Mouse (Mus musculus) embryonic stem cell, embryonic (primary cell): ENCODE measurements around the gene AC124502.3.

ENCODE experiments used
- CTCF ChIA-PET, 4 experiments: fragments of 300-600 bp in 2 of 4; fragments of 350-600 bp in 2 of 4; sonication (Branson Sonifier 250); formaldehyde crosslinking; loops; one replicate each; lab custom pipeline; 2022; ENCODE audit warnings: inconsistent platforms in 2 of 4; lab: Charles Lee
- POLR2A ChIA-PET, 4 experiments: fragments of 300-600 bp in 2 of 4; fragments of 350-600 bp in 2 of 4; sonication (Branson Sonifier 250); formaldehyde crosslinking; loops; one replicate each; lab custom pipeline; 2022; ENCODE audit warnings: antibody characterized with exemption in 4 of 4, inconsistent platforms in 1 of 4; lab: Charles Lee

AC124502.3 gene

GRCm38 (mm10) chr19:5094746-5095417, 56.2 kb downstream of the AC124502.3 start:
- ChIA-PET POLR2A (interaction anchor here (0.5 to 4.6 kb wide), 19 partner anchors 8 to 675 kb away, joined by 3 to 29 read pairs (median 3); partner anchors contain the start of genes Rab1b (in 2 of the 4) and Klc2 (in 1 of the 4)), CTCF (interaction anchor here (0.5 to 1.6 kb wide), 13 partner anchors 13 to 537 kb away, joined by 3 to 6 read pairs (median 3); partner anchors contain the start of gene Klc2 (in 1 of the 4))

- POLR2A ChIA-PET = interaction anchor here (0.6 to 4.6 kb wide), 21 partner anchors 8 to 399 kb away, joined by 3 to 29 read pairs (median 4); partner anchors contain the start of genes Klc2 (in 2 of the 4), Rab1b (in 2 of the 4) and Yif1a (in 1 of the 4)
Observed at GRCm38 (mm10) chr19:5095887-5096474, 57.3 kb downstream of the AC124502.3 start.

GRCm38 (mm10) chr19:5097521-5098362, 59.1 kb downstream of the AC124502.3 start:
- ChIA-PET CTCF (interaction anchor here in 2 of 4 experiments (0.6 to 1.5 kb wide), 3 partner anchors 9 to 20 kb away, joined by 3 to 5 read pairs (median 3); partner anchors contain the start of gene Yif1a (in 1 of the 2)), POLR2A (interaction anchor here in 3 of 4 experiments (0.6 to 2.0 kb wide), 12 partner anchors 9 to 587 kb away, joined by 3 to 7 read pairs (median 4); partner anchors contain the start of genes Yif1a (in 2 of the 3) and Rab1b (in 1 of the 3))

More at GRCm38 (mm10) chr19:5095887-5096474, 57.3 kb downstream of the AC124502.3 start:
- CTCF ChIA-PET = interaction anchor here in 2 of 4 experiments (0.5 to 1.6 kb wide), 9 partner anchors 8 to 536 kb away, joined by 3 to 6 read pairs (median 4); partner anchors contain the start of genes Klc2 (in 1 of the 2) and Yif1a (in 1 of the 2)

- ChIA-PET POLR2A (interaction anchor here in 3 of 4 experiments (0.5 to 1.7 kb wide), 11 partner anchors 10 to 359 kb away, joined by 3 to 7 read pairs (median 4); partner anchors contain the start of genes Klc2 (in 1 of the 3), Tmem151a (in 1 of the 3) and Yif1a (in 1 of the 3)), CTCF (interaction anchor here in 1 of 4 experiments (1.0 to 1.3 kb wide), 3 partner anchors 18 to 44 kb away, joined by 3 to 4 read pairs (median 4); no protein-coding TSS in a partner anchor)
Observed at GRCm38 (mm10) chr19:5098363-5099143, 59.9 kb downstream of the AC124502.3 start, which contains the start of gene Cnih2. Cnih2 (minus strand) TSS chr19:5098521.
